Mouse (Mus musculus) CH12.LX (cell line): Measurements from ENCODE around the gene Itsn1. TPM values are rescaled to one million over a fixed set of nuclear protein-coding genes. Genes with fewer than 3 reads are reported as not detected.

Experiments
- DNase-seq: peaks from one replicate; pipeline ENCODE4 v3.0.0-alpha.2; 2013; ENCODE audit errors: extremely low read depth
- H3K27ac ChIP-seq: 2 replicates; pipeline ENCODE4 v1.5.1; 2012; ENCODE audit warnings: low read depth, mild to moderate bottlenecking, control low read depth, moderate library complexity; ENCODE audit not compliant: insufficient read depth
- H3K27me3 ChIP-seq: replicated peaks from 2 replicates; pipeline ENCODE3; 2012; ENCODE audit warnings: inconsistent platforms
- H3K36me3 ChIP-seq, 2 experiments: replicated peaks in 1 of 2; 2 replicates each; pipeline versions ENCODE3 to v1.6.1; 2012; ENCODE audit warnings: inconsistent platforms in 1 of 2, low read length in 1 of 2, mild to moderate bottlenecking in 1 of 2, mixed read lengths in 1 of 2, moderate library complexity in 1 of 2; ENCODE audit not compliant: control insufficient read depth in 1 of 2, insufficient read depth in 1 of 2
- H3K4me1 ChIP-seq, 2 experiments: 2 replicates each; pipeline ENCODE4 v1.6.1; 2012; ENCODE audit warnings: inconsistent platforms in 1 of 2, moderate library complexity in 1 of 2; ENCODE audit not compliant: insufficient read depth in 2 of 2, control insufficient read depth in 1 of 2
- H3K4me2 ChIP-seq: 2 replicates; pipeline ENCODE4 v1.6.1; 2012; ENCODE audit warnings: low read depth, mild to moderate bottlenecking, control low read depth; ENCODE audit not compliant: poor library complexity, insufficient read depth, severe bottlenecking
- H3K4me3 ChIP-seq, 3 experiments: fragments of 150-350 bp in 1 of 3; sonication (generic) in 1 of 3; replicated peaks in 1 of 3; 2 replicates each; pipeline versions ENCODE3 to v1.5.1; 2011 to 2012; ENCODE audit warnings: low read depth in 2 of 3, low read length in 2 of 3, mild to moderate bottlenecking in 2 of 3, moderate library complexity in 2 of 3, control low read depth in 1 of 3, improper control_type of control experiment in 1 of 3, inconsistent platforms in 1 of 3, mixed read lengths in 1 of 3; ENCODE audit not compliant: poor library complexity in 1 of 3
- H3K79me2 ChIP-seq: replicated peaks from 2 replicates; pipeline ENCODE4 v1.6.1; 2012; ENCODE audit warnings: mild to moderate bottlenecking, moderate library complexity; ENCODE audit not compliant: control insufficient read depth, poor library complexity, insufficient read depth, severe bottlenecking; ENCODE audit errors: extremely low read depth
- H3K9ac ChIP-seq: 2 replicates; pipeline ENCODE4 v1.6.1; 2012; ENCODE audit warnings: low read depth, mild to moderate bottlenecking, control low read depth, moderate library complexity; ENCODE audit not compliant: insufficient read depth
- H3K9me3 ChIP-seq: replicated peaks from 2 replicates; pipeline ENCODE3; 2012; ENCODE audit warnings: low read length, inconsistent platforms, mixed read lengths
- CTCF ChIP-seq, 2 experiments: IDR thresholded peaks in 1 of 2; conservative IDR thresholded peaks in 1 of 2; 2 replicates each; pipeline ENCODE4 v1.5.1; 2011 to 2012; ENCODE audit warnings: low read depth in 2 of 2, low read length in 2 of 2, improper control_type of control experiment in 1 of 2, inconsistent platforms in 1 of 2, mild to moderate bottlenecking in 1 of 2, moderate library complexity in 1 of 2
- E2F4 ChIP-seq: IDR thresholded peaks from 2 replicates; pipeline ENCODE4 v1.6.1; 2011; ENCODE audit warnings: low read depth, low read length, improper control_type of control experiment; ENCODE audit not compliant: insufficient replicate concordance
- ELF1 ChIP-seq: IDR thresholded peaks from 2 replicates; pipeline ENCODE4 v1.6.1; 2014; ENCODE audit warnings: low read depth, mild to moderate bottlenecking, inconsistent platforms, low read length, improper control_type of control experiment
- EP300 ChIP-seq: IDR thresholded peaks from 2 replicates; pipeline ENCODE4 v1.6.1; 2011; ENCODE audit warnings: low read length, improper control_type of control experiment
- ETS1 ChIP-seq: conservative IDR thresholded peaks from 2 replicates; pipeline ENCODE4 v1.6.1; 2012; ENCODE audit warnings: low read depth, mild to moderate bottlenecking, inconsistent platforms, low read length, improper control_type of control experiment, moderate library complexity
- GABPA ChIP-seq: IDR thresholded peaks from 2 replicates; pipeline ENCODE4 v1.6.1; 2012; ENCODE audit warnings: low read depth, low read length, improper control_type of control experiment, inconsistent platforms; ENCODE audit not compliant: insufficient replicate concordance
- HCFC1 ChIP-seq: IDR thresholded peaks from 2 replicates; pipeline ENCODE4 v1.6.1; 2012; ENCODE audit warnings: low read depth, mild to moderate bottlenecking, inconsistent platforms, low read length, improper control_type of control experiment
- IRF4 ChIP-seq: IDR thresholded peaks from 2 replicates; pipeline ENCODE4 v1.6.1; 2014; ENCODE audit warnings: low read depth, mild to moderate bottlenecking, inconsistent platforms, low read length, improper control_type of control experiment
- JUND ChIP-seq: conservative IDR thresholded peaks from 2 replicates; pipeline ENCODE4 v1.6.1; 2011; ENCODE audit warnings: low read depth, low read length, improper control_type of control experiment
- MEF2A ChIP-seq: IDR thresholded peaks from 2 replicates; pipeline ENCODE4 v1.6.1; 2014; ENCODE audit warnings: low read depth, mild to moderate bottlenecking, inconsistent platforms, low read length, improper control_type of control experiment, borderline replicate concordance
- NRF1 ChIP-seq: IDR thresholded peaks from 2 replicates; pipeline ENCODE4 v1.6.1; 2014; ENCODE audit warnings: low read depth, mild to moderate bottlenecking, inconsistent platforms, low read length, improper control_type of control experiment, moderate library complexity
- POLR2AphosphoS2 ChIP-seq: IDR thresholded peaks from 2 replicates; pipeline ENCODE4 v1.6.1; 2011; ENCODE audit warnings: low read depth, low read length, improper control_type of control experiment
- RAD21 ChIP-seq: IDR thresholded peaks from 2 replicates; pipeline ENCODE4 v1.6.1; 2011; ENCODE audit warnings: low read depth, mild to moderate bottlenecking, low read length, improper control_type of control experiment, moderate library complexity
- TBP ChIP-seq: conservative IDR thresholded peaks from 2 replicates; pipeline ENCODE4 v1.6.1; 2011; ENCODE audit warnings: low read depth, low read length, improper control_type of control experiment
- TCF12 ChIP-seq: IDR thresholded peaks from 2 replicates; pipeline ENCODE4 v1.6.1; 2014; ENCODE audit warnings: low read depth, mild to moderate bottlenecking, inconsistent platforms, low read length, improper control_type of control experiment
- UBTF ChIP-seq: IDR thresholded peaks from 2 replicates; pipeline ENCODE4 v1.6.1; 2012; ENCODE audit warnings: low read depth, mild to moderate bottlenecking, inconsistent platforms, low read length, improper control_type of control experiment, moderate library complexity
- ZKSCAN1 ChIP-seq: IDR thresholded peaks from 2 replicates; pipeline ENCODE4 v1.6.1; 2012; ENCODE audit warnings: low read depth, inconsistent platforms, low read length, improper control_type of control experiment, borderline replicate concordance
- dilution Hi-C: fragments of 300-500 bp; cut with MboI; formaldehyde crosslinking; loops from 2 replicates; pipeline ENCODE4 v1.14.3; 2020; ENCODE audit warnings: low sequenced_read_pairs; ENCODE audit not compliant: extremely low pct_unique_long_range_greater_than_20kb, extremely low pct_ligation_motif_present
- in situ Hi-C: fragments of 300-500 bp; cut with MboI; formaldehyde crosslinking; loops from 3 replicates; pipeline ENCODE4 v1.14.3; 2019; ENCODE audit warnings: low sequenced_read_pairs, low pct_ligation_motif_present, low pct_unique_long_range_greater_than_20kb, mixed read lengths
- polyA plus RNA-seq: library from polyadenylated mRNA; unstranded; fragments of >175 nt; gene quantifications from 2 replicates; pipeline ENCODE4 v1.2.1, GENCODE M21; 2012; ENCODE audit warnings: low read depth; ENCODE audit not compliant: insufficient read length
- total RNA-seq, 2 experiments: library from RNA; depleted of rRNA; stranded (reverse); fragments of 300-350 nt in 1 of 2; fragments of >200 nt in 1 of 2; gene quantifications; 2 replicates each; pipeline ENCODE4 v1.2.3; 2012 to 2014

Gene Itsn1
- total and polyA plus RNA-seq, 3 experiments: 32.5 to 54.5 (median 46.3) TPM

DNA sequence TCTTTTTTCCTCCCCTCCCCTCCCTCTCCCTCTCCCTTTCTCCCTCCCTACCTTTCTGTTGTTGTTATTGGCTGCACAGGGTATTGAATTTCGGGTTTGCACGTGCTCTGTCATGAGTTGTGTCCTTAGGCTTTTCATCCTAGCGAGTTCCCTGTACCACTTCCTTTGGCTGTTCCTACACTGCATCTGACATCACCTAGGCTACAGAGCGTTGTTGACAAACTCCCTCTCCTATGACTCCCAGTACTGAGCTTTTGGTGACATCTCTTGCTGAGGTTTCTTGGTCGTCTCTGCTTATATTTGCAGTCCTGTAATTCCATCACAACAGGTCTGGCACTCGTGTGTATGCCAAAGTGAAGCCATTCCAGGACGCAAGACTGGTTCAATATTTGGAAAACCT is 14.0 kb downstream of the Itsn1 start:
- Histone ChIP-seq H3K4me1 (peaks cover 17 to 53% of the 10 kb centered on the region in 2 experiments), H3K4me3 (no peak overlapping the region), H3K79me2 (peaks cover 13% of the 10 kb centered on the region; the same call in 1 of the 2 replicates)
- no peak for TF ChIP-seq ETS1
- no peak for TF ChIP-seq JUND
- no peak for TF ChIP-seq CTCF (conservative IDR thresholded peaks at IDR 0.05 in 1 of 2, IDR thresholded peaks at IDR 0.05 in 1 of 2; ENCODE audit: low read depth in 2 of 2, low read length in 2 of 2)
- no peak for TF ChIP-seq ZKSCAN1
- TF ChIP-seq, all 38 proteins: peak for 0
- no peak for DNase-seq
- Histone ChIP-seq H3K9ac (no peak overlapping the region), H3K36me3 (peaks cover 0 to 32% of the 10 kb centered on the region in 2 experiments), H3K27ac (no peak overlapping the region), H3K27me3 (no peaks in the 10 kb centered on the region), H3K4me2 (no peak overlapping the region), H3K9me3 (no peaks in the 10 kb centered on the region)
- in situ Hi-C loops: no loop called here
- dilution Hi-C loops: no loop called here

GRCm38 (mm10) chr16:91746101-91746950 is 17.2 kb downstream of the Itsn1 start:
- H3K9me3 ChIP-seq: no peaks in the 10 kb centered on the region
- H3K4me2 ChIP-seq: no peak overlapping the region
- H3K36me3 ChIP-seq: peaks cover 0 to 32% of the 10 kb centered on the region in 2 experiments
- no peaks in the 10 kb centered on the region for H3K27me3 ChIP-seq
- in situ Hi-C loops: no loop called here
- peak overlapping the region in 1 of 3 experiments; percentile 35 for H3K4me3 ChIP-seq
- dilution Hi-C loops: no loop called here
- DNase-seq: peak; percentile 64
- peaks cover 7% of the 10 kb centered on the region; the same call in 1 of the 2 replicates for H3K79me2 ChIP-seq
- no peak overlapping the region for H3K9ac ChIP-seq
- 0 out of 2 replicates have a peak, but pooled peaks have one; percentile 49 for TF ChIP-seq MEF2A
- TF ChIP-seq TCF12: 0 out of 2 replicates have a peak, but pooled peaks have one; percentile 10
- TF ChIP-seq NRF1: no peak
- 0 out of 2 replicates have a peak, but pooled peaks have one; percentile 12 for TF ChIP-seq IRF4
- no peak for TF ChIP-seq GABPA
- no peak for TF ChIP-seq RAD21
- TF ChIP-seq EP300: peak; percentile 42; the same call in 1 of the 2 replicates
- TF ChIP-seq E2F4: no peak
- no peak for TF ChIP-seq TBP
- TF ChIP-seq CTCF (conservative IDR thresholded peaks at IDR 0.05 in 1 of 2, IDR thresholded peaks at IDR 0.05 in 1 of 2; ENCODE audit: low read depth in 2 of 2, low read length in 2 of 2): no peak
- no peak for TF ChIP-seq UBTF
- TF ChIP-seq HCFC1: no peak
- TF ChIP-seq POLR2AphosphoS2: no peak
- TF ChIP-seq ELF1: peak; percentile 35; the same call in 1 of the 2 replicates
- H3K27ac ChIP-seq: 0 out of 2 replicates have a peak overlapping the region, but pooled peaks have one; percentile 1
- H3K4me1 ChIP-seq: peaks cover 11 to 22% of the 10 kb centered on the region in 2 experiments
